ENCODE assay signal across 15 mouse cellular contexts in the genomic region with DNA sequence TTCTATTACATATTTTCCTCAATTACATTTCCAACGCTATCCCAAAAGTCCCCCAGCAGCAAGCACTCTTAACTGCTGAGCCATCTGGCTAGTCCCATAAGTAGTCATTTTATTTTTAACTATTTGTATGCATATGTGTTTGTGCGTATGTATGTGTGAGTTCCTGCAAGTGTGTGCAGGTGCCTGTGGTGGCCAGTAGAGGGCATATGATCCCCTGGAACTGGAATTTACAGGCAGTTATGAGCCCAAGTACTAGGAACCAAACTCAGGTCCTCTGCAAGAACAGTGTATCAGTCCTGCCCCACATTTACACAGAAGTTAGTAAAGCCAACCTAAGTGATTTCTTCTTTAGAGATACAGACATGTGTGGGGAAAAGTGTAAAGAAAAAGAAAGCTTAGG.
DNase-seq lines count a peak whose midpoint lies in the region; ATAC-seq and TF ChIP-seq lines count a peak whose summit lies in the region.
"Had no signal": no experiment of that assay in that cellular context is flagged by ENCODE, and none has a peak within 500 bp of the region (broad histone marks: within the 10 kb centered on the region; RNA-seq: fewer than 3 reads in every experiment).

No protein-coding gene starts in this region.

- TF ChIP-seq CTCF in layer of hippocampus, adult 2 months (conservative IDR thresholded peaks at IDR 0.05): peak; percentile 58
- peak; percentile 21; the same call in 1 of the 2 replicates for TF ChIP-seq CTCF in testis, adult 2 months (IDR thresholded peaks at IDR 0.05; ENCODE audit: control insufficient read depth, insufficient read depth, insufficient replicate concordance, low read depth, low read length)

- peaks cover 8% of the 10 kb centered on the region for H3K4me1 ChIP-seq in testis, adult 2 months (ENCODE audit: control insufficient read depth, insufficient read depth, low read length)

- H3K36me3 ChIP-seq in testis, adult 2 months (ENCODE audit: control insufficient read depth, insufficient read depth, low read length): no peaks in the 10 kb centered on the region
- H3K36me3 ChIP-seq: embryonic facial prominence, embryonic 10.5 days; heart, embryonic 15.5 days; midbrain, embryonic 13.5 days had no signal

- no peaks in the 10 kb centered on the region for H3K27me3 ChIP-seq in testis, adult 2 months (ENCODE audit: control insufficient read depth, insufficient read depth, low read length)
- H3K27me3 ChIP-seq: heart, embryonic 15.5 days; midbrain, embryonic 13.5 days had no signal

- no peak overlapping the region for H3K4me3 ChIP-seq in layer of hippocampus, adult 2 months
- H3K4me3 ChIP-seq in testis, adult 2 months (ENCODE audit: control insufficient read depth, low read depth, low read length): no peak overlapping the region
- H3K4me3 ChIP-seq: embryonic facial prominence, embryonic 10.5 days; heart, embryonic 15.5 days; midbrain, embryonic 13.5 days had no signal

- H3K27ac ChIP-seq in layer of hippocampus, adult 2 months: no peak overlapping the region
- H3K27ac ChIP-seq in testis, adult 2 months (ENCODE audit: control insufficient read depth, insufficient read depth, low read depth, low read length): no peak overlapping the region
- H3K27ac ChIP-seq: embryonic facial prominence, embryonic 10.5 days; heart, embryonic 15.5 days; hindbrain, embryonic 14.5 days; midbrain, embryonic 13.5 days had no signal

- intact Hi-C loops in left cerebral cortex, postnatal 10 days (cut with DNase I): no loop called here

- no peak for ATAC-seq in CD4-positive, CD25-positive, alpha-beta regulatory T cell, adult 4 months
- no peak for ATAC-seq in activated CD4-positive, CD25-positive, alpha-beta regulatory T cell, adult 4 months
- ATAC-seq: midbrain, embryonic 13.5 days had no signal

- DNase-seq in CD4-positive, CD25-positive, alpha-beta regulatory T cell, adult 2 months (ENCODE audit: low read depth, low spot score): peak; percentile 15
- DNase-seq in layer of hippocampus, adult 2 months (ENCODE audit: low spot score in 2 of 2): no peak
- DNase-seq in layer of hippocampus, adult 18-20 months (ENCODE audit: low spot score in 2 of 2): no peak
- no peak for DNase-seq in testis, postnatal 10 days (ENCODE audit: low spot score)
- DNase-seq in left cerebral cortex, postnatal 10 days (ENCODE audit: extremely low spot score in 1 of 2, low spot score in 2 of 2): no peak
- DNase-seq: adrenal gland, postnatal 10 days; layer of hippocampus, adult 9-11 months; thymus, postnatal 25 days had no signal

- no peak for TF ChIP-seq POLR2A in testis, adult 2 months (IDR thresholded peaks at IDR 0.05; ENCODE audit: control insufficient read depth, low read depth, low read length)
